Mouse (Mus musculus): ENCODE measurements around the gene Rbbp5.
"Not testable (repeated sequence)": the region's sequence is repeated elsewhere in the genome, so short reads cannot be mapped to it uniquely, and the experiment has no call there.

The Rbbp5 gene

GRCm38 (mm10) chr1:132476928-132477691, at the start of gene Rbbp5:
Gene Rbbp5 (plus strand): TSS chr1:132477365.
- DNase-seq (ENCODE audit: low spot score in 2 of 2): peak; percentile 86 to 91

GRCm38 (mm10) chr1:132430818-132431217, 46.3 kb upstream of the Rbbp5 start:
- DNase-seq (ENCODE audit: low spot score in 2 of 2): no peak

GRCm38 (mm10) chr1:132431716-132432115, 45.4 kb upstream of the Rbbp5 start:
- DNase-seq (ENCODE audit: low spot score in 2 of 2): peak; percentile 47 to 56

- no peak for DNase-seq (ENCODE audit: low spot score in 2 of 2)
These were observed 43.8 kb upstream of the Rbbp5 start for GRCm38 (mm10) chr1:132433349-132433748.

GRCm38 (mm10) chr1:132434032-132434431, 43.1 kb upstream of the Rbbp5 start:
- DNase-seq (ENCODE audit: low spot score in 2 of 2): no peak

GRCm38 (mm10) chr1:132436320-132436958, 40.7 kb upstream of the Rbbp5 start:
- DNase-seq (ENCODE audit: low spot score in 2 of 2): no peak

- DNase-seq (ENCODE audit: low spot score in 2 of 2): no peak
These were observed 40.2 kb upstream of the Rbbp5 start for GRCm38 (mm10) chr1:132436960-132437359.

GRCm38 (mm10) chr1:132437389-132437788, 39.8 kb upstream of the Rbbp5 start:
- no peak for DNase-seq (ENCODE audit: low spot score in 2 of 2)

- DNase-seq (ENCODE audit: low spot score in 2 of 2): no peak
These were observed 36.2 kb upstream of the Rbbp5 start for GRCm38 (mm10) chr1:132440896-132441435.

GRCm38 (mm10) chr1:132449742-132450141, 27.4 kb upstream of the Rbbp5 start:
- DNase-seq (ENCODE audit: low spot score in 2 of 2): no peak

- DNase-seq (ENCODE audit: low spot score in 2 of 2): no peak
These were observed 12.5 kb upstream of the Rbbp5 start for GRCm38 (mm10) chr1:132464651-132465050.

- DNase-seq (ENCODE audit: low spot score in 2 of 2): no peak
These were observed 8.2 kb upstream of the Rbbp5 start for GRCm38 (mm10) chr1:132468926-132469325.

- no peak for DNase-seq (ENCODE audit: low spot score in 2 of 2)
These were observed 7.6 kb upstream of the Rbbp5 start for GRCm38 (mm10) chr1:132469519-132469918.

GRCm38 (mm10) chr1:132470031-132470430, 7.1 kb upstream of the Rbbp5 start:
- not testable (repeated sequence) for DNase-seq (ENCODE audit: low spot score in 2 of 2)

- DNase-seq (ENCODE audit: low spot score in 2 of 2): no peak
These were observed 6.1 kb upstream of the Rbbp5 start for GRCm38 (mm10) chr1:132471032-132471431.

- DNase-seq (ENCODE audit: low spot score in 2 of 2): no peak
These were observed 5.7 kb upstream of the Rbbp5 start for GRCm38 (mm10) chr1:132471499-132471898.

GRCm38 (mm10) chr1:132472537-132472936, 4.6 kb upstream of the Rbbp5 start:
- DNase-seq (ENCODE audit: low spot score in 2 of 2): no peak

- DNase-seq (ENCODE audit: low spot score in 2 of 2): no peak
These were observed 2.7 kb upstream of the Rbbp5 start for GRCm38 (mm10) chr1:132474496-132474895.

- no peak for DNase-seq (ENCODE audit: low spot score in 2 of 2)
These were observed 614 bp upstream of the Rbbp5 start for GRCm38 (mm10) chr1:132476575-132476927.

GRCm38 (mm10) chr1:132479438-132479837, 2.3 kb downstream of the Rbbp5 start:
- DNase-seq (ENCODE audit: low spot score in 2 of 2): no peak

- no peak for DNase-seq (ENCODE audit: low spot score in 2 of 2)
These were observed 4.5 kb downstream of the Rbbp5 start for GRCm38 (mm10) chr1:132481619-132482018.

- DNase-seq (ENCODE audit: low spot score in 2 of 2): no peak
These were observed 6.1 kb downstream of the Rbbp5 start for GRCm38 (mm10) chr1:132483234-132483633.

- DNase-seq (ENCODE audit: low spot score in 2 of 2): no peak
These were observed 6.6 kb downstream of the Rbbp5 start for GRCm38 (mm10) chr1:132483759-132484158.
